Mouse (Mus musculus): Measurements from ENCODE around the gene Olfr1469. TPM values are rescaled to one million over a fixed set of nuclear protein-coding genes. Genes with fewer than 3 reads are reported as not detected.

The Olfr1469 gene
- polyA plus RNA-seq (2015; fragmentation: Nextera tagmentation; extraction: Ambion mirVana): not detected in 2 replicates

DNA sequence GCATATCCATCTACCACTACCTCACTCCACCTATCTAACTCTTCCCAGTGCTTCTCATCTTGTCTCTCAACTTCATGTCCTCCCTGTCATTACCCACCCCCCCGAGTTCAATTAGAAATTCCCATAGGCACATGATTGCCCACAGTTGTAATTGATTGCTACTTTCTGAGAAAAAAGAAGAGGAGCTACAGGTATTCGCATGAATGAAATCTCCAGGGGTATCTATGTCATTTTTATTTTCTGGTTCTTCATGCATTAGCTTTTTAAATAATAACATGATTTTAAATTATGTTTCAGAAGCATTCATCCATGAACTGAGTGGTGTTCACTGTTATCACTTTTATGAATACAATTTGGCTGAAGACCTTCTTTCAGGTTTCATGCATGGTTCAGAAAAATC, at the start of gene Olfr1469:
Gene Olfr1469 (plus strand): TSS at position 301 of the 400 bp plus-strand sequence.

DNA sequence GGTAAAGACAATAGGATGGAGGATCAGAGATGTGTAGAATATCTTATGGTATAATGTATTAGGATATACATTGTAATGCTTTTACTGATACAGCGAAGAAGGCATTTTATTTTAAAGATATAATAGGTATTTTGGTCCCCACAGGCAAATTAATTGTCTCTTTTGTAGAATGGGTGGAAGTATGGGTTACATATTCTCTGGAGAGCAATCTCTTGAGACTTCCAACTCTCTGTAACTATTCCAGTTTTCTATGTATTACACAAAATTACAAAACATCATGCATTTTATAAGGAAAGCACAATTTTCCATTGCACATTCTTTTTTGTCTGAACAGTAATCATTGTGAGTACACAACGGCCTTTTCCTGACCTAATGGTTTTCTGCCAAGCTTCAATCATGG, 45.7 kb upstream of the Olfr1469 start, which contains the start of gene Olfr1467:
Gene Olfr1467 (plus strand): TSS at position 301 of the 400 bp plus-strand sequence.

DNA sequence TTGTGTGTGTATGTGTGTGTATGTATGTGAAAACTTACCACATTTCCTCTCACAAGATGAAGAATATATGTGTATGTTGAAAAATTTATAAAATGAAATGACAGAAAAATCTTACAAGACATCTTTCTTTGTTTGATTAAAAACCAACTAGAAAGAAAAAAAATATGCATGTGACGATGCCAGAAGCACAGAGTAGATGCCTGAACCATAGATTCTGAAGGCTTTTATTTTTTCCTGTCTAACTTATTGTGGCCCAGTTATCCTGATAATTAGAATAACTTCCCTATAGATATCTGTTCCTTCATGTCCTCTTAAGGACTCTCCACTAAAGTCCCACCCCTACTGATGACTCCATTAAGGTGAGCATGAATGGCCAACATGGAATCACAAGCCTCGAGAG, 35.5 kb downstream of the Olfr1469 start, which contains the start of gene Olfr1471:
Gene Olfr1471 (plus strand): TSS at position 301 of the 400 bp plus-strand sequence.

DNA sequence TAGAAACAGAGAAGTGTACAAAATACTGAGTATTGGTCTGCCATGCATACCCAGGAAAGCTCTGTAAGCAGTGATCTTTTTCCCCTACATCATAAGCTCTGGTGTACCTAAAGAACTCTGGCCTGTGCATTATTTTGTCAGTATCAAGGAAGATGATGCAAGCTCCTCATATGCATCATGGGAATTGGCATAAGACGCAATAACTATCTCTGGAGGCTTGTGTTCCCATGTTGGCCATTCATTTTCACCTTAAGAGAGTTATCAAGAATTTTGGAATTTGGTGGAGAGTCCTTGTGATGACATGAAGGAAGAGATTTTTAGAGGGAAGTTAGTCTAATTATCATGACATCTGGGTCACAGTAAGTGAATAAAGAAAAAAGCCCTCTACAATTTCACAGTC, 48.3 kb downstream of the Olfr1469 start, which contains the start of gene Olfr1472:
Gene Olfr1472 (minus strand): TSS at position 101 of the 400 bp plus-strand sequence.

Other genes starting within 250 kb of the Olfr1469 start
- not detected in 2 replicates for gene Olfr1461, start 244.8 kb upstream of the Olfr1469 start, polyA plus RNA-seq (2015; fragmentation: Nextera tagmentation; extraction: Ambion mirVana)
- gene Olfr1462, start 222.1 kb upstream of the Olfr1469 start, polyA plus RNA-seq (2015; fragmentation: Nextera tagmentation; extraction: Ambion mirVana): not detected in 2 replicates
- gene Olfr1463, start 176.5 kb upstream of the Olfr1469 start, polyA plus RNA-seq (2015; fragmentation: Nextera tagmentation; extraction: Ambion mirVana): not detected in 2 replicates
- not detected in 2 replicates for gene Olfr1465, start 92.3 kb upstream of the Olfr1469 start, polyA plus RNA-seq (2015; fragmentation: Nextera tagmentation; extraction: Ambion mirVana)
- not detected in 2 replicates for gene Olfr1466, start 69.0 kb upstream of the Olfr1469 start, polyA plus RNA-seq (2015; fragmentation: Nextera tagmentation; extraction: Ambion mirVana)
- not detected in 2 replicates for gene Olfr1467, start 45.6 kb upstream of the Olfr1469 start, polyA plus RNA-seq (2015; fragmentation: Nextera tagmentation; extraction: Ambion mirVana)
- gene Olfr1471, start 35.6 kb downstream of the Olfr1469 start, polyA plus RNA-seq (2015; fragmentation: Nextera tagmentation; extraction: Ambion mirVana): not detected in 2 replicates
- not detected in 2 replicates for gene Olfr1472, start 48.2 kb downstream of the Olfr1469 start, polyA plus RNA-seq (2015; fragmentation: Nextera tagmentation; extraction: Ambion mirVana)
- not detected in 2 replicates for gene Olfr1474, start 61.7 kb downstream of the Olfr1469 start, polyA plus RNA-seq (2015; fragmentation: Nextera tagmentation; extraction: Ambion mirVana)
- gene Olfr1475, start 72.3 kb downstream of the Olfr1469 start, polyA plus RNA-seq (2015; fragmentation: Nextera tagmentation; extraction: Ambion mirVana): not detected in 2 replicates
- not detected in 2 replicates for gene Olfr1477, start 92.7 kb downstream of the Olfr1469 start, polyA plus RNA-seq (2015; fragmentation: Nextera tagmentation; extraction: Ambion mirVana)
- not detected in 2 replicates for gene Olfr1480, start 120.1 kb downstream of the Olfr1469 start, polyA plus RNA-seq (2015; fragmentation: Nextera tagmentation; extraction: Ambion mirVana)
- not detected in 2 replicates for gene Olfr1484, start 175.7 kb downstream of the Olfr1469 start, polyA plus RNA-seq (2015; fragmentation: Nextera tagmentation; extraction: Ambion mirVana)
- not detected in 2 replicates for gene Olfr1487, start 209.5 kb downstream of the Olfr1469 start, polyA plus RNA-seq (2015; fragmentation: Nextera tagmentation; extraction: Ambion mirVana)
- gene Olfr1489, start 223.8 kb downstream of the Olfr1469 start, polyA plus RNA-seq (2015; fragmentation: Nextera tagmentation; extraction: Ambion mirVana): not detected in 2 replicates
- not detected in 2 replicates for gene Olfr1490, start 243.2 kb downstream of the Olfr1469 start, polyA plus RNA-seq (2015; fragmentation: Nextera tagmentation; extraction: Ambion mirVana)